Mouse (Mus musculus): ENCODE results near the gene Ankrd33b. TPM values are rescaled to one million over a fixed set of nuclear protein-coding genes. Genes with fewer than 3 reads are reported as not detected.

Gene Ankrd33b
- polyA plus RNA-seq, 1 experiment from 2014 or later: 0.57 TPM

DNA sequence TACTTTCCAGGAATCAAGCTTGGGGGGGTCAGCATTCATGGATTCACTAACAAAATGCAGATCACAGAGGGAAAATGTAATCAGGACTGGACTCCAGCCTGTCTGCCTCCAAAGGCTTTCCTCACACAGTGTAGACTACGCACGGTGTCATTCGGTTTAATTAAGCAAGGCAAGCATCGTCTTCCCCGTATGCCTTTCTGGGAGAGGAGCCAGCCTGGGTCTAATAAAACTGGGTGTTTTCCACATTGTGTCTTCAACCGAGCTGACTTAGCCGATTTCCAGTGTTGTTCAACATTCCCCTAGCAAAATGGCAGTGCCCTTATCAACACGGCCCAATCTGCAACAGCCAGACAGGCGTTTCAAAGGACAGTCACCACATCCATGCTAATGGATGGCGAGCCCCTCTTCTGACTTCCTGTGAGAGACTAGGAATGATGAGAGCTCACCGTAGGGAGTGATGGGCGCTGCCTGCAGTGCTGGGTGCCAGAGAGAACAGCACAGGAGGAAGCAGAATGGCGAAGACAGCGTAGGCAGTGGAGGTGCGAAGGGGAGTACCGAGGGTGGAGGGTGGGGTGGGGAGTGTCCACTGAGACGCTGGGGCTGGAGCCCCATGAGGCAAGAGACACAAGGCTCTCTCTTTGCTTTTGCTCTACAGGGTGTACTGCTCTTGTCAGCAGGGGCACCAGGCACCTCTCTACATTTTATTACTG lies 82.4 kb downstream of the Ankrd33b start:
- ATAC-seq (ENCODE audit: low FRiP score): no peak
- no peaks in the 10 kb centered on the region for H3K27me3 ChIP-seq (ENCODE audit: control insufficient read depth, insufficient read depth, low read length)
- DNase-seq (ENCODE audit: low spot score, missing footprints): no peak
- H3K9ac ChIP-seq (ENCODE audit: low read length): no peak overlapping the region
- H3K9me3 ChIP-seq (ENCODE audit: control insufficient read depth, low read length): no peaks in the 10 kb centered on the region
- no peak overlapping the region for H3K27ac ChIP-seq (ENCODE audit: low read depth, low read length)
- no peaks in the 10 kb centered on the region for H3K4me1 ChIP-seq (ENCODE audit: control insufficient read depth, insufficient read depth, low read length)
- H3K36me3 ChIP-seq (ENCODE audit: control insufficient read depth, insufficient read depth, low read length): no peaks in the 10 kb centered on the region
- whole genome bisulfite sequencing: 86% methylated on average over 17 of the region's 17 CpGs
- no peak overlapping the region for H3K4me3 ChIP-seq (ENCODE audit: low read depth, low read length)
- H3K4me2 ChIP-seq: no peak overlapping the region

- no peaks in the 10 kb centered on the region for H3K9me3 ChIP-seq (ENCODE audit: control insufficient read depth, low read length)
- no peaks in the 10 kb centered on the region for H3K4me1 ChIP-seq (ENCODE audit: control insufficient read depth, insufficient read depth, low read length)
- H3K4me2 ChIP-seq: no peak overlapping the region
- H3K4me3 ChIP-seq (ENCODE audit: low read depth, low read length): no peak overlapping the region
- DNase-seq (ENCODE audit: low spot score, missing footprints): no peak
- H3K27me3 ChIP-seq (ENCODE audit: control insufficient read depth, insufficient read depth, low read length): no peaks in the 10 kb centered on the region
- no peak overlapping the region for H3K9ac ChIP-seq (ENCODE audit: low read length)
- no peak for ATAC-seq (ENCODE audit: low FRiP score)
- 71% methylated on average over 5 of the region's 5 CpGs for WGBS
- no peak overlapping the region for H3K27ac ChIP-seq (ENCODE audit: low read depth, low read length)
- H3K36me3 ChIP-seq (ENCODE audit: control insufficient read depth, insufficient read depth, low read length): no peaks in the 10 kb centered on the region
These were observed 83.4 kb downstream of the Ankrd33b start for GRCm38 (mm10) chr15:31284142-31284541.

DNA sequence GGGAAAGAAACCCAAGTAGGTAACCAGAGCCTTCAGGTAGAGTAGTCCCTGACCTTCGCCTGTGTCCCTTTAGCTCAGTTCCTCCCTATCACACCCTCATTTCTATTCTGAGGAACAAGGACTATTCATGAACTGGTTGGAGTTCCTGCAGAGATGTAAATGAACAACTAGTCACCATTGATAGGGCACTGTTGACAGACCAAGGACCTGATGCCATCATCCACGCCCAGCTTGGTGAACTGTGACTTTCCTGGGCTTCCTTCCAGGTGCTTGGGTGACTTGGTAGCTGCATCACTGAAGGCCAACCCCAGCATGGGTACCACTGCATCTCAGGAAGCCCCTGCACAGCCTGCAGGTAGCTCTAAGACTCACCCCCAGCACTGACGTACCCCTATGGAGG lies 85.2 kb downstream of the Ankrd33b start:
- Histone ChIP-seq H3K4me2 (no peak overlapping the region), H3K27me3 (ENCODE audit: control insufficient read depth, insufficient read depth, low read length) (no peaks in the 10 kb centered on the region), H3K9ac (ENCODE audit: low read length) (no peak overlapping the region), H3K4me3 (ENCODE audit: low read depth, low read length) (no peak overlapping the region), H3K36me3 (ENCODE audit: control insufficient read depth, insufficient read depth, low read length) (no peaks in the 10 kb centered on the region), H3K27ac (ENCODE audit: low read depth, low read length) (no peak overlapping the region), H3K4me1 (ENCODE audit: control insufficient read depth, insufficient read depth, low read length) (no peaks in the 10 kb centered on the region), H3K9me3 (ENCODE audit: control insufficient read depth, low read length) (no peaks in the 10 kb centered on the region)
- DNase-seq (ENCODE audit: low spot score, missing footprints): no peak
- ATAC-seq (ENCODE audit: low FRiP score): peak; percentile 6; the same call in 1 of the 2 replicates
- 81% methylated on average over 3 of the region's 3 CpGs for WGBS

DNA sequence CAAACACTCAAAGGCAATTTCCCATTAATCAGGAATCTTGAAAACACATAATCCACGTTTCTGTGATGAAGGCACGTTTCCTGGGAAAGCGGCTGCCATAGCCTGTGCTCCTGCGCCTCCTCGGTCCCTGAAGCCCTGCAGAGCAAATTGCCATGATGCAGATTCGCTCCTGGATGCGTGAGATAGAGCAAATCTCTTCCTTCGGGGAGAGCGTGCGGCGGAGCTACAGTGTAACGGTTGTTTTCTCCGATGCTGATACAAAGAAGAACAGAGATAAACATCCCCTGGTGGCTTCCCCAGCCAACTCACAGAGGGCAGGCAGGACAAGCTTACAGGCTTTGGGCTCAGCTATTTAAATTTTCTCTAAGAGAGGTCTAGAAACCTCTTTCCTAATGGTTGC lies 85.7 kb downstream of the Ankrd33b start:
- Histone ChIP-seq H3K9ac (ENCODE audit: low read length) (no peak overlapping the region), H3K27ac (ENCODE audit: low read depth, low read length) (no peak overlapping the region), H3K9me3 (ENCODE audit: control insufficient read depth, low read length) (no peaks in the 10 kb centered on the region), H3K4me1 (ENCODE audit: control insufficient read depth, insufficient read depth, low read length) (no peaks in the 10 kb centered on the region), H3K27me3 (ENCODE audit: control insufficient read depth, insufficient read depth, low read length) (no peaks in the 10 kb centered on the region), H3K36me3 (ENCODE audit: control insufficient read depth, insufficient read depth, low read length) (no peaks in the 10 kb centered on the region), H3K4me2 (no peak overlapping the region), H3K4me3 (ENCODE audit: low read depth, low read length) (no peak overlapping the region)
- ATAC-seq (ENCODE audit: low FRiP score) (peak; percentile 29), DNase-seq (ENCODE audit: low spot score, missing footprints) (no peak)
- 74% methylated on average over 13 of the region's 13 CpGs for WGBS

GRCm38 (mm10) chr15:31280683-31281082 lies 86.8 kb downstream of the Ankrd33b start:
- no peaks in the 10 kb centered on the region for H3K36me3 ChIP-seq (ENCODE audit: control insufficient read depth, insufficient read depth, low read length)
- H3K4me1 ChIP-seq (ENCODE audit: control insufficient read depth, insufficient read depth, low read length): no peaks in the 10 kb centered on the region
- no peak overlapping the region for H3K27ac ChIP-seq (ENCODE audit: low read depth, low read length)
- WGBS: 83% methylated on average over 2 of the region's 2 CpGs
- no peak overlapping the region for H3K9ac ChIP-seq (ENCODE audit: low read length)
- H3K4me2 ChIP-seq: no peak overlapping the region
- H3K9me3 ChIP-seq (ENCODE audit: control insufficient read depth, low read length): no peaks in the 10 kb centered on the region
- no peak for DNase-seq (ENCODE audit: low spot score, missing footprints)
- H3K4me3 ChIP-seq (ENCODE audit: low read depth, low read length): no peak overlapping the region
- no peaks in the 10 kb centered on the region for H3K27me3 ChIP-seq (ENCODE audit: control insufficient read depth, insufficient read depth, low read length)
- ATAC-seq (ENCODE audit: low FRiP score): no peak; the same call in 1 of the 2 replicates

DNA sequence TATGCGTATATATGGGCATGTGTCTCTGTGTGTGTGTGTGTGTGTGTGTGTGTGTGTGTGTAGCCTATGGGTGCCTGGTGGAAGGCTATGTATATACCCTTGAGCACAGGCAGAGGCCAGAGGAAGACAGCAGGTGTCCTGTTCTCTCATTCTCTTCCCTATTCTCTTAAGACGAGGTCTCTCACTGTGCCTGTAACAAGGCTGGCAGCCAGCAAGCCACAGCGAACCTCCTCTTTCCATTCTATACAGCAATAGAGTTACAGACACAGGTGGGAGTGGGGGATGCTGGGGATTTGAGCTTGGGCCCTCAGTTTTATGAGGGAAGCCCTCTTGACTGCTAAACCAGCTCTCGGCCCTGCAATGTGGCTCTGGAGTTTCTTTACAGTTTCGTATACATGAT lies 87.5 kb downstream of the Ankrd33b start:
- Histone ChIP-seq H3K4me3 (ENCODE audit: low read depth, low read length) (no peak overlapping the region), H3K9ac (ENCODE audit: low read length) (no peak overlapping the region), H3K27me3 (ENCODE audit: control insufficient read depth, insufficient read depth, low read length) (no peaks in the 10 kb centered on the region), H3K27ac (ENCODE audit: low read depth, low read length) (no peak overlapping the region), H3K36me3 (ENCODE audit: control insufficient read depth, insufficient read depth, low read length) (no peaks in the 10 kb centered on the region), H3K4me1 (ENCODE audit: control insufficient read depth, insufficient read depth, low read length) (no peaks in the 10 kb centered on the region), H3K4me2 (no peak overlapping the region), H3K9me3 (ENCODE audit: control insufficient read depth, low read length) (no peaks in the 10 kb centered on the region)
- 78% methylated on average over 5 of the region's 5 CpGs for WGBS
- no peak for DNase-seq (ENCODE audit: low spot score, missing footprints)
- no peak for ATAC-seq (ENCODE audit: low FRiP score)

GRCm38 (mm10) chr15:31279577-31280004 lies 87.9 kb downstream of the Ankrd33b start:
- H3K27me3 ChIP-seq (ENCODE audit: control insufficient read depth, insufficient read depth, low read length): no peaks in the 10 kb centered on the region
- no peaks in the 10 kb centered on the region for H3K4me1 ChIP-seq (ENCODE audit: control insufficient read depth, insufficient read depth, low read length)
- DNase-seq (ENCODE audit: low spot score, missing footprints) (no peak), ATAC-seq (ENCODE audit: low FRiP score) (no peak)
- WGBS: 88% methylated on average over 6 of the region's 6 CpGs
- no peak overlapping the region for H3K9ac ChIP-seq (ENCODE audit: low read length)
- no peaks in the 10 kb centered on the region for H3K36me3 ChIP-seq (ENCODE audit: control insufficient read depth, insufficient read depth, low read length)
- no peak overlapping the region for H3K4me3 ChIP-seq (ENCODE audit: low read depth, low read length)
- no peak overlapping the region for H3K4me2 ChIP-seq
- no peak overlapping the region for H3K27ac ChIP-seq (ENCODE audit: low read depth, low read length)
- no peaks in the 10 kb centered on the region for H3K9me3 ChIP-seq (ENCODE audit: control insufficient read depth, low read length)

- Histone ChIP-seq H3K9ac (ENCODE audit: low read length) (no peak overlapping the region), H3K9me3 (ENCODE audit: control insufficient read depth, low read length) (no peaks in the 10 kb centered on the region), H3K4me1 (ENCODE audit: control insufficient read depth, insufficient read depth, low read length) (no peaks in the 10 kb centered on the region), H3K36me3 (ENCODE audit: control insufficient read depth, insufficient read depth, low read length) (no peaks in the 10 kb centered on the region), H3K27me3 (ENCODE audit: control insufficient read depth, insufficient read depth, low read length) (no peaks in the 10 kb centered on the region), H3K4me3 (ENCODE audit: low read depth, low read length) (no peak overlapping the region), H3K4me2 (no peak overlapping the region), H3K27ac (ENCODE audit: low read depth, low read length) (no peak overlapping the region)
- ATAC-seq (ENCODE audit: low FRiP score) (no peak), DNase-seq (ENCODE audit: low spot score, missing footprints) (no peak)
- WGBS: 83% methylated on average over 2 of the region's 2 CpGs
These were observed 88.4 kb downstream of the Ankrd33b start for GRCm38 (mm10) chr15:31279120-31279519.

- Histone ChIP-seq H3K9ac (ENCODE audit: low read length) (no peak overlapping the region), H3K4me3 (ENCODE audit: low read depth, low read length) (no peak overlapping the region), H3K27me3 (ENCODE audit: control insufficient read depth, insufficient read depth, low read length) (no peaks in the 10 kb centered on the region), H3K36me3 (ENCODE audit: control insufficient read depth, insufficient read depth, low read length) (no peaks in the 10 kb centered on the region), H3K4me1 (ENCODE audit: control insufficient read depth, insufficient read depth, low read length) (no peaks in the 10 kb centered on the region), H3K4me2 (no peak overlapping the region), H3K9me3 (ENCODE audit: control insufficient read depth, low read length) (no peaks in the 10 kb centered on the region), H3K27ac (ENCODE audit: low read depth, low read length) (no peak overlapping the region)
- 82% methylated on average over 4 of the region's 4 CpGs for WGBS
- no peak for ATAC-seq (ENCODE audit: low FRiP score)
- DNase-seq (ENCODE audit: low spot score, missing footprints): no peak
These were observed 89.4 kb downstream of the Ankrd33b start for GRCm38 (mm10) chr15:31278090-31278489.
